Mouse (Mus musculus) stomach, postnatal 0 days (tissue): ENCODE results near the gene Adgrb2. TPM values are rescaled to one million over a fixed set of nuclear protein-coding genes. Genes with fewer than 3 reads are reported as not detected.
A peak's percentile ranks its signal among the peaks of the same experiment; 100 is the strongest.

ENCODE experiments used
- ATAC-seq: fragments of 200-750 bp; cut with Nextera tagmentation; 2 replicates; pipeline ENCODE4 v1.8.0; 2017; ENCODE audit not compliant: low FRiP score, low TSS enrichment
- DNase-seq: peaks from one replicate; pipeline ENCODE4 v3.0.0-alpha.2; 2016; ENCODE audit warnings: low spot score
- H3K27ac ChIP-seq: fragments of 300-500 bp; sonication (generic); replicated peaks from 2 replicates; pipeline ENCODE4 v1.5.1; 2014; ENCODE audit warnings: mild to moderate bottlenecking, control low read depth
- H3K27me3 ChIP-seq: fragments of 300-500 bp; sonication (generic); 2 replicates; pipeline ENCODE4 v1.6.1; 2014; ENCODE audit warnings: low read length; ENCODE audit not compliant: control insufficient read depth, insufficient read depth
- H3K36me3 ChIP-seq: fragments of 300-500 bp; sonication (generic); 2 replicates; pipeline ENCODE4 v1.6.1; 2014; ENCODE audit warnings: low read length, mixed read lengths; ENCODE audit not compliant: control insufficient read depth, insufficient read depth
- H3K4me1 ChIP-seq: fragments of 300-500 bp; sonication (generic); replicated peaks from 2 replicates; pipeline ENCODE4 v1.6.1; 2014; ENCODE audit warnings: antibody characterized with exemption; ENCODE audit not compliant: control insufficient read depth, insufficient read depth
- H3K4me2 ChIP-seq: fragments of 300-500 bp; sonication (generic); replicated peaks from 2 replicates; pipeline ENCODE4 v1.6.1; 2014; ENCODE audit warnings: low read depth, mild to moderate bottlenecking, control low read depth, moderate library complexity
- H3K4me3 ChIP-seq: fragments of 300-500 bp; sonication (generic); 2 replicates; pipeline ENCODE4 v1.5.1; 2014; ENCODE audit warnings: low read depth, low read length, control low read depth
- H3K9ac ChIP-seq: fragments of 300-500 bp; sonication (generic); 2 replicates; pipeline ENCODE4 v1.6.1; 2014; ENCODE audit warnings: mild to moderate bottlenecking, low read length, control low read depth, mixed read lengths
- H3K9me3 ChIP-seq: fragments of 300-500 bp; sonication (generic); 2 replicates; pipeline ENCODE4 v1.6.1; 2016; ENCODE audit warnings: low read length; ENCODE audit not compliant: control insufficient read depth
- CTCF ChIP-seq: IDR thresholded peaks from 2 replicates; pipeline ENCODE4 v1.5.1; 2016; ENCODE audit warnings: antibody characterized with exemption, low read depth, mild to moderate bottlenecking, moderate library complexity
- EP300 ChIP-seq: optimal IDR thresholded peaks from 2 replicates; pipeline ENCODE3; 2016; ENCODE audit warnings: antibody characterized with exemption
- WGBS: fragments of 180-500 bp; shearing (Covaris S2); extraction: QIAGEN DNeasy Blood & Tissue Kit; methylation state at CpG from one replicate; pipeline ENCODE4 v1.1.7; 2014; 5-methylcytosine and 5-hydroxymethylcytosine counted together
- polyA plus RNA-seq: library from polyadenylated mRNA; unstranded; fragments of >200 nt; fragmentation: Nextera tagmentation; extraction: Ambion mirVana; gene quantifications from 2 replicates; pipeline ENCODE4 v1.2.1, GENCODE M21; 2015

Gene Adgrb2
- polyA plus RNA-seq, 1 experiment from 2014 or later: 0.49 TPM

GRCm38 (mm10) chr4:129998124-129998523 is 13.5 kb downstream of the Adgrb2 start:
- TF ChIP-seq EP300 (no peak), CTCF (no peak)

GRCm38 (mm10) chr4:130001710-130002109 is 17.0 kb downstream of the Adgrb2 start:
- H3K27me3 ChIP-seq: no peaks in the 10 kb centered on the region
- no peak overlapping the region for H3K9ac ChIP-seq
- no peaks in the 10 kb centered on the region for H3K9me3 ChIP-seq
- H3K4me1 ChIP-seq: no peaks in the 10 kb centered on the region
- 27% methylated on average over 5 of the region's 5 CpGs for WGBS
- H3K27ac ChIP-seq: no peak overlapping the region
- ATAC-seq (no peak; the same call in 1 of the 2 replicates), DNase-seq (no peak)
- H3K4me3 ChIP-seq: no peak overlapping the region
- peak; percentile 7; the same call in 1 of the 2 replicates for TF ChIP-seq CTCF
- TF ChIP-seq EP300: no peak
- H3K36me3 ChIP-seq: no peaks in the 10 kb centered on the region
- H3K4me2 ChIP-seq: no peak overlapping the region

More at GRCm38 (mm10) chr4:129998124-129998523, 13.5 kb downstream of the Adgrb2 start:
- H3K27ac ChIP-seq: no peak overlapping the region
- DNase-seq: no peak
- no peak overlapping the region for H3K4me3 ChIP-seq
- no peak for ATAC-seq
- no peaks in the 10 kb centered on the region for H3K4me1 ChIP-seq
- no peaks in the 10 kb centered on the region for H3K9me3 ChIP-seq
- no peaks in the 10 kb centered on the region for H3K27me3 ChIP-seq
- WGBS: 51% methylated on average over 11 of the region's 11 CpGs
- no peak overlapping the region for H3K4me2 ChIP-seq
- no peaks in the 10 kb centered on the region for H3K36me3 ChIP-seq
- H3K9ac ChIP-seq: no peak overlapping the region

GRCm38 (mm10) chr4:130002157-130002556 is 17.5 kb downstream of the Adgrb2 start:
- 0 out of 2 replicates have a peak, but pooled peaks have one; percentile 2 for ATAC-seq
- Histone ChIP-seq H3K9ac (no peak overlapping the region), H3K27ac (no peak overlapping the region), H3K36me3 (no peaks in the 10 kb centered on the region), H3K4me2 (no peak overlapping the region), H3K9me3 (no peaks in the 10 kb centered on the region), H3K4me1 (no peaks in the 10 kb centered on the region), H3K4me3 (no peak overlapping the region), H3K27me3 (no peaks in the 10 kb centered on the region)
- 69% methylated on average over 10 of the region's 10 CpGs for WGBS
- TF ChIP-seq EP300 (no peak), CTCF (no peak)
- DNase-seq: no peak

- peak; percentile 44 for TF ChIP-seq CTCF
- no peak for TF ChIP-seq EP300
- no peak for DNase-seq
- Histone ChIP-seq H3K27ac (no peak overlapping the region), H3K9me3 (no peaks in the 10 kb centered on the region), H3K4me1 (no peaks in the 10 kb centered on the region), H3K36me3 (no peaks in the 10 kb centered on the region), H3K4me3 (no peak overlapping the region), H3K4me2 (no peak overlapping the region), H3K9ac (no peak overlapping the region), H3K27me3 (no peaks in the 10 kb centered on the region)
- no peak for ATAC-seq
- WGBS: 63% methylated on average over 9 of the region's 9 CpGs
Observed at GRCm38 (mm10) chr4:130005593-130005992, 20.9 kb downstream of the Adgrb2 start.

- WGBS: 11% methylated on average over 25 of the region's 25 CpGs
- Histone ChIP-seq H3K9me3 (no peaks in the 10 kb centered on the region), H3K4me3 (0 out of 2 replicates have a peak overlapping the region, but pooled peaks have one; percentile 8), H3K27me3 (no peaks in the 10 kb centered on the region), H3K4me2 (peak overlapping the region; percentile 39; the same call in 1 of the 2 replicates), H3K9ac (no peak overlapping the region), H3K4me1 (no peaks in the 10 kb centered on the region), H3K36me3 (no peaks in the 10 kb centered on the region), H3K27ac (no peak overlapping the region)
- TF ChIP-seq CTCF (no peak), EP300 (no peak)
- ATAC-seq (no peak), DNase-seq (no peak)
Observed at GRCm38 (mm10) chr4:130006533-130006932, 21.9 kb downstream of the Adgrb2 start.

- Histone ChIP-seq H3K9me3 (no peaks in the 10 kb centered on the region), H3K36me3 (no peaks in the 10 kb centered on the region), H3K27ac (no peak overlapping the region), H3K27me3 (no peaks in the 10 kb centered on the region), H3K4me1 (no peaks in the 10 kb centered on the region), H3K9ac (no peak overlapping the region), H3K4me2 (no peak overlapping the region), H3K4me3 (no peak overlapping the region)
- no peak for ATAC-seq
- WGBS: 60% methylated on average over 14 of the region's 14 CpGs
- TF ChIP-seq EP300: no peak
- DNase-seq: no peak
Observed at GRCm38 (mm10) chr4:130009043-130009442, 24.4 kb downstream of the Adgrb2 start.
